Mouse (Mus musculus) testis, adult 2 months (tissue): ENCODE results near the gene Mpi.

Source experiments
- CTCF ChIP-seq: fragments of 200-500 bp; IDR thresholded peaks from 2 replicates; pipeline ENCODE4 v1.5.1; 2012; ENCODE audit warnings: low read depth, mild to moderate bottlenecking, inconsistent platforms, low read length, moderate library complexity; ENCODE audit not compliant: control insufficient read depth, insufficient read depth, insufficient replicate concordance
- POLR2A ChIP-seq: fragments of 200-500 bp; IDR thresholded peaks from 2 replicates; pipeline ENCODE4 v1.6.1; 2012; ENCODE audit warnings: low read depth, mild to moderate bottlenecking, inconsistent platforms, low read length, moderate library complexity; ENCODE audit not compliant: control insufficient read depth

DNA sequence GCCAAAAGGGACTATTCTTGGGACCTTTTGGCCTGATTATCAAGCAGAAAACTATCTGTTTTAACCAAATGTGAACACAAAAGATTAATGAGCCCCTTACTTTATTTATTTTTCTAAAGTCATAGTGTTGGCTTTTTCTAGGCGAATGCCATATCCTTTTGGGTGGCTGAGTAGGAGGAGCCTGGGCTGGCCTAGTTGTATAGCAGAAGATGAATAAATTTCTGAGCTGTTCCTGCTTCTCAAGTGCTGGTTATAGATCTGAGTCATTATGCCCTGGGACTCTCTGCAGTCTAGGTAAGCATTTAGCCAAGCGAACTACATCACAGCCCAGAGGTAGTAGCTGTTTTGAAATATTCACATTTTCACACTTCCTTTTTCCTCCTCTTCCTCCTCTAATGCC, 27.0 kb downstream of the Mpi start:
- no peak for TF ChIP-seq CTCF
- no peak for TF ChIP-seq POLR2A
